Comparison of ENCODE assay signal across 28 mouse cellular contexts in genomic region chr6:86176236-86176635, GRCm38 (mm10). TPM values are rescaled to one million over a fixed set of nuclear protein-coding genes. Genes with fewer than 3 reads are reported as not detected.
DNase-seq lines count a peak whose midpoint lies in the region; ATAC-seq and TF ChIP-seq lines count a peak whose summit lies in the region.
"Had no signal": no experiment of that assay in that cellular context is flagged by ENCODE, and none has a peak within 500 bp of the region (broad histone marks: within the 10 kb centered on the region; RNA-seq: fewer than 3 reads in every experiment).

No protein-coding gene starts in this region.

- peak; percentile 41; the same call in 1 of the 2 replicates for ATAC-seq in liver, embryonic 16.5 days (ENCODE audit: low read depth)
- no peak for ATAC-seq in liver, embryonic 12.5 days
- no peak for ATAC-seq in embryonic facial prominence, embryonic 15.5 days (ENCODE audit: insufficient number of reproducible peaks, low FRiP score, low TSS enrichment, low read depth)
- no peak for ATAC-seq in megakaryocyte progenitor cell, adult 5-6 weeks (replicated peaks; ENCODE audit: poor library complexity)
- ATAC-seq: forebrain, embryonic 16.5 days; inflammation-experienced regulatory T-cells, adult 6 months; midbrain, embryonic 13.5 days had no signal

- H3K9me3 ChIP-seq in liver, embryonic 16.5 days (replicated peaks; ENCODE audit: control insufficient read depth, low read length), result no peaks in the 10 kb centered on the region
- no peaks in the 10 kb centered on the region for H3K9me3 ChIP-seq in liver, embryonic 12.5 days (replicated peaks)
- no peaks in the 10 kb centered on the region for H3K9me3 ChIP-seq in embryonic facial prominence, embryonic 15.5 days (replicated peaks)
- H3K9me3 ChIP-seq: heart, embryonic 12.5 days; hindbrain, embryonic 10.5 days; hindbrain, embryonic 15.5 days; liver, embryonic 13.5 days; megakaryocyte, embryonic 14.5 days; midbrain, embryonic 13.5 days; neural tube, embryonic 15.5 days had no signal

- H3K4me3 ChIP-seq in kidney, adult 2 months (ENCODE audit: insufficient read depth, low read depth, low read length), result no peak overlapping the region
- no peak overlapping the region for H3K4me3 ChIP-seq in liver, embryonic 16.5 days (ENCODE audit: low read depth, low read length)
- no peak overlapping the region for H3K4me3 ChIP-seq in liver, embryonic 12.5 days
- no peak overlapping the region for H3K4me3 ChIP-seq in embryonic facial prominence, embryonic 15.5 days (replicated peaks)
- H3K4me3 ChIP-seq: erythroblast, embryonic 14.5 days; heart, adult 2 months; heart, embryonic 12.5 days; hindbrain, embryonic 10.5 days; hindbrain, embryonic 15.5 days; liver, embryonic 13.5 days; megakaryocyte, embryonic 14.5 days; midbrain, embryonic 13.5 days; neural tube, embryonic 15.5 days had no signal

- no peak overlapping the region for H3K27ac ChIP-seq in kidney, adult 2 months (ENCODE audit: insufficient read depth, low read depth, low read length)
- H3K27ac ChIP-seq in liver, embryonic 16.5 days (ENCODE audit: low read length), result 0 out of 2 replicates have a peak overlapping the region, but pooled peaks have one; percentile 66
- H3K27ac ChIP-seq in liver, embryonic 12.5 days, result no peak overlapping the region
- H3K27ac ChIP-seq in embryonic facial prominence, embryonic 15.5 days (replicated peaks), result peak overlapping the region; percentile 36; the same call in 1 of the 2 replicates
- H3K27ac ChIP-seq: heart, adult 2 months; hindbrain, embryonic 10.5 days; hindbrain, embryonic 15.5 days; kidney, postnatal 0 days; liver, embryonic 13.5 days; midbrain, embryonic 13.5 days; neural tube, embryonic 15.5 days had no signal

- H3K9ac ChIP-seq in liver, embryonic 16.5 days (ENCODE audit: low read depth, low read length), result no peak overlapping the region
- no peak overlapping the region for H3K9ac ChIP-seq in liver, embryonic 12.5 days
- H3K9ac ChIP-seq in embryonic facial prominence, embryonic 15.5 days, result no peak overlapping the region
- H3K9ac ChIP-seq: heart, embryonic 12.5 days; hindbrain, embryonic 15.5 days; liver, embryonic 13.5 days; midbrain, embryonic 13.5 days; neural tube, embryonic 15.5 days had no signal

- WGBS in kidney, adult 2 months, result 36% methylated on average over 5 of the region's 5 CpGs
- 47% methylated on average over 5 of the region's 5 CpGs for WGBS in liver, embryonic 16.5 days (ENCODE audit: insufficient replicate concordance)
- WGBS in liver, embryonic 12.5 days (ENCODE audit: insufficient replicate concordance), result 62% methylated on average over 5 of the region's 5 CpGs
- 48% methylated on average over 5 of the region's 5 CpGs for WGBS in embryonic facial prominence, embryonic 15.5 days

- no peak overlapping the region for H3K4me2 ChIP-seq in liver, embryonic 16.5 days (ENCODE audit: low read depth, low read length)
- no peak overlapping the region for H3K4me2 ChIP-seq in liver, embryonic 12.5 days
- no peak overlapping the region for H3K4me2 ChIP-seq in embryonic facial prominence, embryonic 15.5 days (replicated peaks)
- H3K4me2 ChIP-seq: heart, embryonic 12.5 days; hindbrain, embryonic 15.5 days; liver, embryonic 13.5 days; midbrain, embryonic 13.5 days; neural tube, embryonic 15.5 days had no signal

- no peak for TF ChIP-seq POLR2A in kidney, adult 2 months (IDR thresholded peaks at IDR 0.05; ENCODE audit: low read depth, low read length)

- H3K4me1 ChIP-seq in kidney, adult 2 months (ENCODE audit: control insufficient read depth, insufficient read depth, low read length), result no peaks in the 10 kb centered on the region; the same call in 1 of the 2 replicates
- H3K4me1 ChIP-seq in liver, embryonic 16.5 days (ENCODE audit: control insufficient read depth, low read depth, low read length), result peaks cover 6% of the 10 kb centered on the region
- H3K4me1 ChIP-seq in liver, embryonic 12.5 days, result no peaks in the 10 kb centered on the region
- H3K4me1 ChIP-seq in embryonic facial prominence, embryonic 15.5 days, result peaks cover 19% of the 10 kb centered on the region; the same call in 1 of the 2 replicates
- H3K4me1 ChIP-seq: hindbrain, embryonic 10.5 days; hindbrain, embryonic 15.5 days; liver, embryonic 13.5 days; midbrain, embryonic 13.5 days; neural tube, embryonic 15.5 days had no signal

- no peaks in the 10 kb centered on the region for H3K36me3 ChIP-seq in kidney, adult 2 months (ENCODE audit: control insufficient read depth, insufficient read depth, low read length)
- H3K36me3 ChIP-seq in liver, embryonic 16.5 days (ENCODE audit: control insufficient read depth, insufficient read depth), result no peaks in the 10 kb centered on the region
- no peaks in the 10 kb centered on the region for H3K36me3 ChIP-seq in liver, embryonic 12.5 days
- H3K36me3 ChIP-seq in embryonic facial prominence, embryonic 15.5 days, result no peaks in the 10 kb centered on the region
- H3K36me3 ChIP-seq: heart, embryonic 12.5 days; hindbrain, embryonic 10.5 days; hindbrain, embryonic 15.5 days; liver, embryonic 13.5 days; midbrain, embryonic 13.5 days; neural tube, embryonic 15.5 days had no signal

- peak; percentile 47 for DNase-seq in kidney, adult 2 months
- no peak for DNase-seq in kidney, adult 18-20 months
- peak; percentile 32 for DNase-seq in 3T3-L1 (ENCODE audit: low read depth, low spot score)
- DNase-seq in adrenal gland, adult 2 months, result no peak
- DNase-seq: adrenal gland, adult 8-10 months; B cell, adult 2 months; cerebellum, adult 2 months; cerebellum, postnatal 25 days; heart, adult 2 months; liver, embryonic 13.5 days; retina, postnatal 1 day; right cerebral cortex, postnatal 14 days; thymus, postnatal 4 days had no signal

- no peak for TF ChIP-seq CTCF in kidney, adult 2 months (conservative IDR thresholded peaks at IDR 0.05; ENCODE audit: insufficient read depth, insufficient read length, low read depth, low read length)

- no peaks in the 10 kb centered on the region for H3K27me3 ChIP-seq in kidney, adult 2 months (replicated peaks; ENCODE audit: control insufficient read depth, insufficient read depth, low read length)
- no peaks in the 10 kb centered on the region for H3K27me3 ChIP-seq in liver, embryonic 16.5 days (ENCODE audit: control insufficient read depth, insufficient read depth, low read depth, low read length)
- no peaks in the 10 kb centered on the region for H3K27me3 ChIP-seq in liver, embryonic 12.5 days (replicated peaks)
- no peaks in the 10 kb centered on the region for H3K27me3 ChIP-seq in embryonic facial prominence, embryonic 15.5 days
- H3K27me3 ChIP-seq: heart, embryonic 12.5 days; hindbrain, embryonic 15.5 days; liver, embryonic 13.5 days; midbrain, embryonic 13.5 days; neural tube, embryonic 15.5 days had no signal

RNA-seq across cellular contexts. Expression of gene Tgfa, which starts 18.8 kb away (rescaled TPM):
- polyA plus RNA-seq in kidney, adult 2 months (2012; rRNA removed), result 3.2 and 4.0 TPM in 2 replicates
- polyA plus RNA-seq in liver, embryonic 16.5 days (2015; fragmentation: Nextera tagmentation; extraction: Ambion mirVana), result 2.3 and 2.4 TPM in 2 replicates
- polyA plus RNA-seq in liver, embryonic 12.5 days (2016; fragmentation: Nextera tagmentation; extraction: Ambion mirVana), result 1.4 and 2.1 TPM in 2 replicates
- polyA plus RNA-seq in embryonic facial prominence, embryonic 15.5 days (2015; fragmentation: Nextera tagmentation; extraction: Ambion mirVana), result 6.5 and 8.9 TPM in 2 replicates
- 10 to 100 TPM; 15.0 to 18.2 TPM for total RNA-seq in adrenal gland, adult 2 months (2021)
- polyA plus RNA-seq in adrenal gland, adult 2 months (2012; rRNA removed), result 33.2 and 49.0 TPM in 2 replicates
- total RNA-seq in megakaryocyte progenitor cell, adult 5-6 weeks (2015), result 0.52 and 0.71 TPM in 2 replicates
- 0.20 TPM in 1 of 2 replicates, not detected in the other for total RNA-seq in megakaryocyte progenitor cell, adult 5-6 weeks (2017)
- total RNA-seq: monocyte, adult 5-6 weeks had no signal
- polyA plus RNA-seq: erythroblast, embryonic 14.5 days had no signal

Comparison
In these comparisons a context has a peak if more than half of its experiments do, and no peak if none do; other contexts are left out.
1. DNase-seq: peak in kidney, adult 2 months (single experiment) and 3T3-L1 (single experiment); none in kidney, adult 18-20 months (single experiment) and adrenal gland, adult 2 months (single experiment).
2. H3K27ac ChIP-seq: peak in liver, embryonic 16.5 days (single experiment) and embryonic facial prominence, embryonic 15.5 days (single experiment); none in kidney, adult 2 months (single experiment) and liver, embryonic 12.5 days (single experiment).